Mouse (Mus musculus): ENCODE data around the gene Tlr5.

DNA sequence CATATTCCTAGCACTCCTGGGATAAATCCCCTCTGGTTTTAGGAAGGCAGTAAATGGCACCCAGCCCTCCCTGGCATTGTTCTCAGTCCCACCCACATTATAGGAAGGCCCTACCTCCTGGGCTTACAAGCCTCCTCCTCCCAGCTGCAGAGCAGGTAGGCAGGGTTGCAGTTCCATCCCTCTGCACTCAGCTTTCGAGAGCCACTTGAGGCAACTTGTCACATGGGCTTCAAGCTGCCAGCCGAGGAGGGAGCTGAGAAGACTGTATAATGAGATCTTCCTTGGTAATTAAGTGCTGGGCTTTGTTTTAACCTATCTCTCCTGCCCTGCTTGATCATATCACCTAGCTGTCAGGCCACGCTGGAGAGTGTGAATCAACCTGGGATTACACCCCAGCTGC, 1.4 kb upstream of the Tlr5 start:
- TF ChIP-seq EP300 (IDR thresholded peaks at IDR 0.05; ENCODE audit: insufficient read depth, low read depth, low read length) (no peak), CTCF (IDR thresholded peaks at IDR 0.05; ENCODE audit: low read depth, low read length) (no peak), POLR2A (IDR thresholded peaks at IDR 0.05; ENCODE audit: insufficient read depth, low read length) (no peak)
